Mouse (Mus musculus): ENCODE results near the gene Tnfrsf1b.

Tnfrsf1b gene

GRCm38 (mm10) chr4:145256144-145256543, 9.5 kb upstream of the Tnfrsf1b start:
- DNase-seq: no peak

GRCm38 (mm10) chr4:145254418-145254817, 7.7 kb upstream of the Tnfrsf1b start:
- peak; percentile 40 to 58 for DNase-seq

- DNase-seq: no peak
These were observed 5.9 kb upstream of the Tnfrsf1b start for GRCm38 (mm10) chr4:145252611-145253010.

GRCm38 (mm10) chr4:145251546-145251945, 4.9 kb upstream of the Tnfrsf1b start:
- DNase-seq: no peak

GRCm38 (mm10) chr4:145250002-145250401, 3.3 kb upstream of the Tnfrsf1b start:
- peak; percentile 37 to 43 for DNase-seq

- DNase-seq: no peak
These were observed 886 bp upstream of the Tnfrsf1b start for GRCm38 (mm10) chr4:145247556-145247955.

GRCm38 (mm10) chr4:145245581-145245980, 1.1 kb downstream of the Tnfrsf1b start:
- DNase-seq: no peak

- DNase-seq: no peak
These were observed 2.0 kb downstream of the Tnfrsf1b start for GRCm38 (mm10) chr4:145244676-145245075.

- DNase-seq: no peak
These were observed 3.8 kb downstream of the Tnfrsf1b start for GRCm38 (mm10) chr4:145242719-145243350.

- DNase-seq: peak in 1 of 2 experiments; percentile 40
These were observed 5.9 kb downstream of the Tnfrsf1b start for GRCm38 (mm10) chr4:145240723-145241231.

GRCm38 (mm10) chr4:145239049-145239830, 7.4 kb downstream of the Tnfrsf1b start:
- no peak for DNase-seq

- peak in 1 of 2 experiments; percentile 55 for DNase-seq
These were observed 10.6 kb downstream of the Tnfrsf1b start for GRCm38 (mm10) chr4:145236027-145236426.

- no peak for DNase-seq
These were observed 13.0 kb downstream of the Tnfrsf1b start for GRCm38 (mm10) chr4:145233487-145234228.

- DNase-seq: no peak
These were observed 14.9 kb downstream of the Tnfrsf1b start for GRCm38 (mm10) chr4:145231732-145232131.

GRCm38 (mm10) chr4:145230647-145231046, 16.0 kb downstream of the Tnfrsf1b start:
- DNase-seq: no peak

GRCm38 (mm10) chr4:145229524-145230163, 17.0 kb downstream of the Tnfrsf1b start:
- DNase-seq: peak in 1 of 2 experiments; percentile 47

GRCm38 (mm10) chr4:145229051-145229450, 17.6 kb downstream of the Tnfrsf1b start:
- peak; percentile 67 to 71 for DNase-seq

- peak in 1 of 2 experiments; percentile 49 for DNase-seq
These were observed 22.1 kb downstream of the Tnfrsf1b start for GRCm38 (mm10) chr4:145224613-145225012.

GRCm38 (mm10) chr4:145222064-145222463, 24.6 kb downstream of the Tnfrsf1b start:
- DNase-seq: no peak

- DNase-seq: no peak
These were observed 25.3 kb downstream of the Tnfrsf1b start for GRCm38 (mm10) chr4:145221379-145221778.

GRCm38 (mm10) chr4:145220001-145220400, 26.7 kb downstream of the Tnfrsf1b start:
- DNase-seq: no peak

GRCm38 (mm10) chr4:145219240-145219985, 27.3 kb downstream of the Tnfrsf1b start:
- peak; percentile 66 to 70 for DNase-seq

All from thymus, postnatal 36 days (tissue).